Mouse (Mus musculus): ENCODE data around the gene Ttc27. TPM values are rescaled to one million over a fixed set of nuclear protein-coding genes. Genes with fewer than 3 reads are reported as not detected.

The Ttc27 gene
- total RNA-seq, 4 experiments from 2014 or later: 12.3 to 13.0 (median 12.6) TPM

GRCm38 (mm10) chr17:74752906-74753627, 35.5 kb downstream of the Ttc27 start:
- DNase-seq (ENCODE audit: low spot score in 2 of 2): no peak

- DNase-seq (ENCODE audit: low spot score in 2 of 2): no peak
Observed at GRCm38 (mm10) chr17:74753628-74754104, 36.1 kb downstream of the Ttc27 start.

- DNase-seq (ENCODE audit: low spot score in 2 of 2): no peak
Observed at GRCm38 (mm10) chr17:74754369-74755118, 37.0 kb downstream of the Ttc27 start.

GRCm38 (mm10) chr17:74769390-74769811, 51.9 kb downstream of the Ttc27 start:
- DNase-seq (ENCODE audit: low spot score in 2 of 2): no peak

GRCm38 (mm10) chr17:74772364-74772763, 54.8 kb downstream of the Ttc27 start:
- DNase-seq (ENCODE audit: low spot score in 2 of 2): no peak

GRCm38 (mm10) chr17:74773556-74773955, 56.0 kb downstream of the Ttc27 start:
- DNase-seq (ENCODE audit: low spot score in 2 of 2): no peak

- DNase-seq (ENCODE audit: low spot score in 2 of 2): no peak
Observed at GRCm38 (mm10) chr17:74780133-74780532, 62.6 kb downstream of the Ttc27 start.

- no peak for DNase-seq (ENCODE audit: low spot score in 2 of 2)
Observed at GRCm38 (mm10) chr17:74780627-74781026, 63.1 kb downstream of the Ttc27 start.

GRCm38 (mm10) chr17:74781911-74782310, 64.4 kb downstream of the Ttc27 start:
- no peak for DNase-seq (ENCODE audit: low spot score in 2 of 2)

- DNase-seq (ENCODE audit: low spot score in 2 of 2): no peak
Observed at GRCm38 (mm10) chr17:74785586-74785985, 68.1 kb downstream of the Ttc27 start.

GRCm38 (mm10) chr17:74786198-74786734, 68.7 kb downstream of the Ttc27 start:
- no peak for DNase-seq (ENCODE audit: low spot score in 2 of 2)

- no peak for DNase-seq (ENCODE audit: low spot score in 2 of 2)
Observed at GRCm38 (mm10) chr17:74796023-74796699, 78.6 kb downstream of the Ttc27 start.

GRCm38 (mm10) chr17:74799865-74800264, 82.3 kb downstream of the Ttc27 start:
- DNase-seq (ENCODE audit: low spot score in 2 of 2): no peak

- no peak for DNase-seq (ENCODE audit: low spot score in 2 of 2)
Observed at GRCm38 (mm10) chr17:74802765-74803164, 85.2 kb downstream of the Ttc27 start.

GRCm38 (mm10) chr17:74803835-74804234, 86.3 kb downstream of the Ttc27 start:
- no peak for DNase-seq (ENCODE audit: low spot score in 2 of 2)

- DNase-seq (ENCODE audit: low spot score in 2 of 2): no peak
Observed at GRCm38 (mm10) chr17:74804321-74804930, 86.9 kb downstream of the Ttc27 start.

GRCm38 (mm10) chr17:74807509-74808248, 90.1 kb downstream of the Ttc27 start:
- no peak for DNase-seq (ENCODE audit: low spot score in 2 of 2)

- DNase-seq (ENCODE audit: low spot score in 2 of 2): no peak
Observed at GRCm38 (mm10) chr17:74808330-74808729, 90.8 kb downstream of the Ttc27 start.

GRCm38 (mm10) chr17:74808901-74809300, 91.4 kb downstream of the Ttc27 start:
- DNase-seq (ENCODE audit: low spot score in 2 of 2): no peak

GRCm38 (mm10) chr17:74810892-74811625, 93.5 kb downstream of the Ttc27 start:
- DNase-seq (ENCODE audit: low spot score in 2 of 2): no peak

All from gastrocnemius, adult 8-10 months (tissue).